Mouse (Mus musculus) CD8-positive naive resting alpha-beta T cell, adult 2 months (primary cell): ENCODE measurements around the gene Gm5475.
A peak's percentile ranks its signal among the peaks of the same experiment; 100 is the strongest.

Source experiments
- DNase-seq, 2 experiments: peaks; one replicate each; pipeline ENCODE4 v3.0.0; 2022; ENCODE audit warnings: low read depth in 2 of 2, low spot score in 2 of 2

Gene Gm5475

DNA sequence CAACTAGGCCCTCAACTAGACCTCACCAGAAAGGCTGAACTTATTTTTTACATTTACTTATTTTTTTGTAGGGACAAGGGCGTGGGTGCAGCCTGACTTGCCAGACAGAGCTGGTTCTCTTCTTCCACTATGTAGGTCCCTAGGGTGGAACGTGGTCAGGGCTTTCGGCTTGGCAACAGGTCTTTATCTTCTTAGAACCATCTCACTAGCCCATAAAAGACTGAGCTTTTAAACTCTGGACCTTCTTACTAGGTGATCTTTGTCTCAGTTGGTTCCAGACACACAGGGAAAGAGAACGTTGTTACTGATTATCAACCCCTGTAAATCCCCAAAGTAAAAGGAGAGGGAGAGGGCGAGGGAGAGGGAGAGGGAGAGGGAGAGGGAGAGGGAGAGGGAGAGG, 8.6 kb upstream of the Gm5475 start:
- no peak for DNase-seq

- peak; percentile 14 to 27 for DNase-seq
Observed at GRCm38 (mm10) chr15:100414011-100414410, 7.9 kb upstream of the Gm5475 start.

GRCm38 (mm10) chr15:100414942-100415341, 7.0 kb upstream of the Gm5475 start:
- no peak for DNase-seq

GRCm38 (mm10) chr15:100415684-100416083, 6.3 kb upstream of the Gm5475 start:
- no peak for DNase-seq

- DNase-seq, result no peak
Observed at GRCm38 (mm10) chr15:100417854-100418450, 4.0 kb upstream of the Gm5475 start.

DNA sequence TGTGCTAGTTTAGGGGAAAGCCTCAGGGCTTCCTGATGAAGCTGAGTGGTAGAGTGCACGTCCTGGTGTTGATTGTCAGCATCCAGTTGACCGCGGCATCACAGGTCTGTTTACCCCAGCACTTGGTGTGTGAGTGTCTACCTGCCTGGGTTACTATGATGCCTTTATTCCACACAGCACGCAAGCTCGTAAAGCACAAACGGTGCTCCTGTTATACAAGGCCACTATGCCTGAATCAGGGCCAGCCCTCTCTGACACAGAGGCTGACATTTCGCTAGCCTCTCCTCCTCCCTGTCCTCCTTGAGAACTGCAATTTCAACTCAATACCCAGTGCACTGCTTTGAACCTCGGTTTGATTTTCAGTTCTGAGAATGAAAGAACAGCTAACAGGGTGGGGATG, 2.6 kb upstream of the Gm5475 start:
- DNase-seq, result peak; percentile 38 to 43

DNA sequence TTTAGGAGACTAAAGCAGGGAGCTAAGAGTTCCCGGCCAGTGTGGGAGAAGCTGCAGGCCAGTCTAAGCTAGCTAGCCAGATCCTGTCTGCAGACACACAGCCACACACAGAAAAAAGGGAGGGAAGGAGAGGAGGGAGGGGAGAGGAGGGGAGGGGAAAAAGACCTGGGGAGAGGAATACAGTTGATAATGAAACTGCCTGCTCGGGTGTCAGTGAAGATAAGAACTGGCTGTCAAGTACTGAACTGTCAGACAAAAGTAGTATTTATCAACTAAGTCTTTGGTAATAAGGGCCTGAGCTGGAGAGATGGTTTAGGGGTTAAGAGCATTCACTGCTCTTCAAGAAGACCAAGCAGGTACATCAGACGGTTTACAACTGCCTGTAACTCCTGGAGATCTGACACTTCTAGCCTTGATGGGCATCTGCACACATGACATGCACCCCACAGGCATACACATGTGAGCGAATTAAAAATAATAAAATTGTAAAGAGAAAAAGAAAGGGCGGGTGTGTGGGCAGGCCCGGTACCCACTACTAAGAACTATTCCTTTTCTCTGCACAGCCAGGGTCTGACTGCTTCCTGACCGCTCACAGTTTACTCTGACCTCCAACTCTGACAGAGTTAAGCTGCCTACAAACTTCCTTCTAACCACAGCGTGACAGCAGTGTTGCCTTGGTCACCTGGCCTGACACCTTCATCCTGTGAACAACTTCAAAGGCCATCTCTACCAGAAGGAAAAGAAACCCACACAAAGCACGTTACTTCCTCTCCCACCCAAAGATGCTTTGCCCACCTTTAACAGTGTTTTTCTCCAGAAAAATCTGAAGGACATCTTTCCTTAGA, 1.8 kb upstream of the Gm5475 start:
- DNase-seq, result peak in 1 of 2 experiments; percentile 14

GRCm38 (mm10) chr15:100421059-100421757, 739 bp upstream of the Gm5475 start:
- no peak for DNase-seq

DNA sequence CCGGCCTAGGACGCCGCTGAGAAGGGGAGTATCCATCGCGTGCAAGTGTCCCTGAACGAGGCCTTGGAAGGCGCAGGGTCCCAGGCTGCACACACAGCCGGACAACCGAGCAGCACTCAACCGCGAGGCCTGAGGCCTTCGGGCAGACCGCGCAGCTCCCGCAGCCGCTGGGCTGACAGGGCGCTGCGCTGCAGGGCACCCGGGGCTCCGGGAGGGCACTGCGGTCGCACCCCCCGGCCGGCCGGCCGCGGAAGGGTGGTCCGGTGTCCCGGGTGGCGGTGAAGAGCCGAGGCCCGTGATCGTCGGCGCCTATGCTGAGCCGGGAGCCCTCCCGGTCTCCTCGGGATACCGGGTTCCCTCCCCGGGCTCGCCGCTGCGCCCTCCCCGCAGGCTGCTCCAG, 529 bp downstream of the Gm5475 start:
- DNase-seq, result no peak

DNA sequence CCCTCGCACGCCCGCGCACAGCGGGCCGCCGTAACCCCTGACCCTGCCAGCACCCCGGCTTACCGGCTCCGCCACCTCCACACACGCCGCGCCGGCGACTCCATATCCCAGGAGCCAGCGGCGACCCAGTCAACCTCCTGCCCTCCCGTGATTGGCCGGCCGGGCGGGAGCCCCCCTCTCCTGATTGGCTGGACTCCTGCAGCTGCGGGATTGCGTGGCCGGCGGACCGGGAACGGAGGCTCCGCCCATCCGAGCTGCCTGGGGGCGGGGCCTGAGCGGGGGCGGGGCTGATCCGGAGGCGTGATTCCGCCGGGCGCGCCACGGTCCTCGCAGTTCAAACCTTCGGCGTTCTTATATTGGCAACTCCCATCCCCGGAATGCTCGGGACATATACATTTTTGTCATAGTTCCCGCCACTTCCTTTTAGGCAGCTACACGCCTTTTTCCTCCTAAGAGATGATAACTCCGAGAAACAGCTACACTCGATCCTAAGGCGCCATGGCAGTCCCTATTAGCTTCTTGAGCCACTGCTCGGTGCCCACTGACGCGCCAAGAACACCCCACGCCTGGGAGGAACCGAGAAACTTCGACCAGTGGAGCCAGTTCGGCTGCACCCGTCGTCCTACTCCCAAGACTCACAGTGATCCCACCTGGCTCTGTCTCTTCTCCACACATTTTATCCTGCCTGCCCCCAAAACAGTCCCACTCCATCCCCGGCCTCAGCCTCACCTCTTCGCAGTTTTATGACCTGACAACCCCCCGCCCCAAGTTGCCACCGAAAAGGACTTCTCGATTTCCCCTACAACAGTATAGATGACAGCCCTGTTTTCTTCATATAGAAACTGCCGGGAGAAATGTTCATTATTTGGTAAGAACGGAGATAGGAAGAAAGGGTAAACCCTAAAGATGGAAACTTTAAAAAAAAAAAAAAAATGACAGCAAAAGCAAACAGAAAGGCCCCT, 1.2 kb downstream of the Gm5475 start:
- peak; percentile 80 to 84 for DNase-seq

- DNase-seq, result no peak
Observed at GRCm38 (mm10) chr15:100423916-100424315, 2.0 kb downstream of the Gm5475 start.

DNA sequence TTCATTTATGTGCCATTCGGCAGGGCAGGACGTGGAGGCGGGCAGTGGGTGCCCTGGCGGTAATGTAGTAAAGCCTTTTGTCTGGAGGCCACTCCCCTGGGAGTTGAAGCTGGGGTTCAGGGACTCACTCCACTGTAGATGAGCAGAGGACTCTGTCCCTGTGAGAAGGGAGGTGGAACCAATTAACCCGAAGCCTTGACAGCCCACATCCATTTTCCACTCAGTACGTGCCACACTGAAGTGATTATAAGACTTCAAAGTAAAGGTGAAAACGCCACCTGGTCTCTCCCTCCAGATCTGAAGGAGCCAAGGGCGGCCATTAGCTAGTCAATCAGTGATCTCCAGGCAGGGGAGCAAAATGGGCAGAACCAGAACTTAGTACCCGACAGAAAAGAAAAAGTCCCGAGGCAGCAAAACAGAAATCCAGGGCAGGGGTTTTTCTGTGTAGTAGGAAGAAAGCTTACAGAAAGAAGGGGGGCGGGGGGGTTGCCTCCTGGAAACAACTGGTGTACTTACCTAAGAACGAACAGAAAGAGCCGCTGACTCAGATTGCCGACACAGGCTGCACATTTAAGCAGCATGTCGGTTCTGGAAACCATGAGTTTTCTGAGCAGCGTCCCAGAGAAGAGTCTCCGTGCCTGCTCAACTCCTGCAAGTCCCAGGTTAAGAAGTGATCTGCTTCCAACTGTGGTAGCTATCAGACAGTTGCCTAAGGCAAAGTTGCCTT, 2.6 kb downstream of the Gm5475 start, which contains the start of gene Slc11a2:
Gene Slc11a2, minus strand, starts transcription at position 677 of the 727 bp plus-strand sequence.
- no peak for DNase-seq

DNA sequence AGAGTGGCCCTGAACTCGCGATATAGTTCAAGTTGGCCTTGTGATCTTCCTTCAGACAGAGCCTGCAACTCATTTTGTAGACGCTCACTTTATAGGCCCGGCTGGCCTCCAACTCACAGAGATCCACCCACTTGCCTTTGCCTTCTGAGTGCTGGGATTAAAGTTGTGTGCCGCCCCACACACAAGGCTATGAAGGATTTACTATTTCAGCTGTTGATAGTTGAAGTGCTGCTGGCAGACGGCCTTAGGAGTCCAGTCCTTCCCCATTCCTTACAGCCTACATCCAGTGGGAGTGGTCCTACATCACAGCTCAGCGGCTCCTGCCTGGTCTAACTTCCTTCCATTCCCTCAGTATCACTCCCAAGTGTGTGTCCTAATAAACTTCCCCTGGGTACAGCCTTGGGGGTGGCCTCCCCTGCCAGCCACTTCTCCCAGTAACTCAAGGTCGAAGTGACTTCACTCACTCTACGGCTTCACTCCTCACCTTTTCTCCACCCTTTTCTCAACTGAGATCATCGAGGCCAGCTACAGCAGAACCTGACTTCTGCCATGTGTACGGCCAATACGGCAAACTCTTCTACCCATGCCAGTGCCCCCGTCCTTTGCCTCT, 6.5 kb downstream of the Gm5475 start:
- DNase-seq, result no peak

DNA sequence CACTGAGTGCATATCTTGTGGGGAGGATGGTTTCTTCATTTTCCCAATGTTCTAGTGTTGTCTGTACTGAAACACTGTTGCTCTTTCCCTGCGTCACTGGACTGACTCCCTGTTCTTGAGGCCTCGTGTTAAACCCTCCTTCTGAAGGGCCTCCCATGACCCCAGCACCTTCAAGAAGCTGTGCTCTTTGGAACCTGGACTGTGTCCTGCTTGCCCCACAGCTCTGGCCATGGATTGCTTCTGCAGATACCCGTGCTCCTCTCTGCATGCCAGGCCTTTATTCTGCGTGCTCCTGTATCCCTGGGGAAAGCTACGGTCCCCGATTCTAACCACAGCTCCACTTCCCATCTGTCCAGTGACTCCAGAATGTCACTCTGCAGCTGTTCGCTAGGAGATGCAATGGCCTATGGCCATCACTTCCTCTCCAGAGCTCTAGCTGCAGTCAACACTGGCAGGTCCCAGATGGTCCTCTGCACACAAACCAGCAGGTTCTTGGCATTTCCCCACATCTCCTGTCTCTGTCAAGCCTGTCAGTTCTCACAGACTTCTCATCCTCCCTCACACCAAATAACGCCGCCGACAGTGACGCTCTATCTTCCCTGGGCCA, 8.1 kb downstream of the Gm5475 start:
- DNase-seq, result no peak

DNA sequence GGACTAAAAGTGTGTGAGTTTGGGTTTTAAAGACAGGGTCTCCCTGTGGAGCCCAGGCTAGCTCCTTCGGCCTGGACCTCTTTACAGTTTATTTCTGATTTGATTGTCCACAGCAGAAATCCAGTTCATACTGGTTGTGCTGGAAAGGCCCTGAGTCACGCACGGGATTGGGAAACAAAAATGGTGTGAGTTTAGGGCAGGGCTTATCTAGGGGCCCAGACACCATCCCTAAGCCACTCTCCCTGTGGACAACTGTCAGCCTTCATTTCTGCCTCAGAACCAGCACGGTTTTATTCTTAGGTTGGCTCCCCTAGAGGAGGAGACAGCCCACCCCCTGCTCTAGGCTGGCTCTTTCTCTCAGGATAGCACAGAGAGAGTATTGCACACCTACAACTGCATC, 11.3 kb downstream of the Gm5475 start:
- DNase-seq, result no peak

DNA sequence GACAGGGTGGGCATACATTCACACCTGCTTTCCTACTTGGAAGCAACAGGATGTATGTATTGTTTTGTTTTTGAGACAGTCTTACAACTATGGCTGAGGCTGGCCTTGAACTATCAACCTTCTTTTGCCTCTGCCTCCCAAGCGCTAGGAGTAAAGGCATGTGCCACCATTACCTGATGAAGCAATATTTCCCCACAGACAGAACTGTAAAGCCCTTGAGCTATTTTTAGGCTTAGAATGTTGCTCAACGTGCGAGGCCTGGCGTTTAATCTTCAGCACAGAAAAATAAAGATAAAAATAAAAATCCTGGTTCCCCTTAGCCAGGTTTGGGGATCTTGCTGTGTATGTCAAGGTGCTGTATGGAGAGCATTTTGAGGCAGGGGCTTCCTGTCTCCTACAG, 14.2 kb downstream of the Gm5475 start:
- no peak for DNase-seq

DNA sequence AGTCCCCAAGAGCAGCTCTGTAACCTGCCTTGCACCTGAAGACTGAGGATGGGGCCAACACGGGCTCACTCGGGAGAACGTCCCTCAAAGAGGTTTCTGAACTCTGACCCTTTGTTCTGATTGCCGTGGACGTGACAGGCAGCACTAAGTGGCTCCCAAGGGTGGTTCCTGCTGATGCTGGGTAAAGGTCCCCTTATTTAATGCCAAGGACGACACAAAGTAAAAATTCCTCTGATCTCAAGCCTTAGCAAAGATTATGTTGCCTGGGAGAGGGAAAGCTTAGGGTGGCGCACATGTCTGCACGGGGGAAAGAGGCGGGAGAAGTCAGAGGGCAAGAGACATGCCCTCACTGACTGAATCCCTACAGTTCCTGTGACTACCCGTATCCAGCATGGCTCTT, 14.6 kb downstream of the Gm5475 start:
- DNase-seq, result no peak

DNA sequence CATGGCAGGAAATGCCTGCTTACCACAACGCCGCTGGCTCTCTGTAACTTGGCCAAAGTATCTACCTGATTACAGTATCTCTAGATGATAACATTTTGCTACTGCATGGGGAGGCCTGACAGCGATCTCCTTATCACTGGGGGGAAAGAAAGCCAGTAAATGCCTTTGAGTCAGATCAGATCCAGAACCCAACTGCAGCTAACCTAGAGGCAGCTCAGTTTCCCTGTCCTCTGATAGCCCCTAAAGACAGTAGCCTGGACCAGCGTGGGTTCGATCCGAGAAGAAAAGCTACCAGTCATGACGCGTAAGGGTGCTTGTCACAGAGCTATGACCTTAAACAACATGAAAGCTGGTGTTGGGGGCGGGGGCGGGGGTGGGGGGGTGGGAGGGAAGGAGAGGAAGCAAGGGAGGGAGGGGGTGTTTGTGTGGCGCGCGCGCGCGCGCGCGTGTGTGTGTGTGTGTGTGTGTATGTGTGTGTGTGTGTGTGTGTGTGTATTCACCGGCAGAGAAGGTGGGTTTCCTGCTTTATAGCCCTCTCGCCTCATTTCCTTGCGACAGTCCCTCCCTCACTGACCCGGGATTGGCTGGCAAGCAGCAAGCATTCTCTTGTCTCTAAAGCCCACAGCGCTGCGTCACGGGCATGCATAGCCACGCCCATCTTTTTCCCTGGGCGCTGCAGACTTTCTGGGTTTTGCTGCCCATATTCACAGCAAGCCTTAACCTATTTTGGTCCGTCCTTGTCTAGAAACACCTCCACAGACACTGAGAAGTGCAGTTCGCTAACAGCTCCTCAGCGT, 21.4 kb downstream of the Gm5475 start:
- DNase-seq, result peak; percentile 81 to 84

- no peak for DNase-seq
Observed at GRCm38 (mm10) chr15:100446887-100447286, 24.9 kb downstream of the Gm5475 start.
